ENCODE assay signal across 16 mouse cellular contexts in the genomic region with DNA sequence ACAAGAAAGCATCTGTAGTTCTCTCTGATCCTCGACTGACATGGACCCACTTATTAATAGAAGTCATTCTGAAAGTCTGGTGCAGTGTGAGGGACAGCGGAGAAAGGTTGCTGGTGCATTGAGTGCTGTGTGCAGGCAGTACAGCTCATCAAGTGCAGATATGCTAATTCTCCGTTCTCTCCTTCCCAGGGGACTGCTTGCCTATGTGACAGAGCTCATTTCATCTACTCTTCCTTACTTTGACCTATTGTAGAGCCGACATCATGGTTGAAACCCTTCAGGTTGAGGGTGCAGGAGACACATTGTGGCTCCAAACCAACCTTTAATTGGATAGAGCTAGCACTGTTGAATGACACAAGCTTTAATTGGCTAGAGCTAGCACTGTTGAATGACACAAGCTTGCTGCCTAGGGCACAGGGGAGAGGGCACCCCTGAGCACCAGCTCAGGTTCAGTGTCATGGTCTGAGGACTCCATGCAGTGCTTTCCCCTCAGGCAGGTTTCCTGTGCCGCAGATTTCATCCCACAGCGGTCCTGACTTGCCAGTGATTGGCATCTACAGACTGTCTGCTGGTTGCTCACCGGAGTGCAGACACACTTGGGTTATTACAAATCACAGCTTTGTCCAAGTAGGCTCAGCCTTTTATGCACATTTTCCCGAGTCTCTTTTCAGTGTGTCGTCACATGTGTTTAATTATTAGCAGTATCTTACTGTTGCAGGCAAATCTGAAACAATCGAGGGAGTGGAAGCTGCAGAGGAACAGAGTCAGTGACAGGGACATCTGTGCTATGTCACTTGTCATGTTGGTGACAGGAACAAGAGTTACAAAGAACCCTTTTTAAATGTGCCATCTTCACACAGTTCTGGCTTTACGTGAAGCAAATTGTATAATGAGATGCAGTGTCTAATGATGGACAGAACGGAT.
DNase-seq lines count a peak whose midpoint lies in the region; ATAC-seq and TF ChIP-seq lines count a peak whose summit lies in the region.
"Had no signal": no experiment of that assay in that cellular context is flagged by ENCODE, and none has a peak within 500 bp of the region (broad histone marks: within the 10 kb centered on the region; RNA-seq: fewer than 3 reads in every experiment).

No protein-coding gene starts in this region.

- WGBS in embryonic facial prominence, embryonic 14.5 days, result 52% methylated on average over 12 of the region's 12 CpGs
- 74% methylated on average over 12 of the region's 12 CpGs for WGBS in embryonic facial prominence, embryonic 10.5 days
- WGBS in heart, postnatal 0 days, result 39% methylated on average over 12 of the region's 12 CpGs
- 50% methylated on average over 12 of the region's 12 CpGs for WGBS in hindbrain, embryonic 12.5 days
- WGBS in midbrain, embryonic 15.5 days, result 45% methylated on average over 12 of the region's 12 CpGs

- peak; percentile 8 for DNase-seq in embryonic facial prominence, embryonic 14.5 days (ENCODE audit: low spot score)
- no peak for DNase-seq in embryonic facial prominence, embryonic 10.5 days (ENCODE audit: low spot score)
- peak; percentile 20 for DNase-seq in heart, postnatal 0 days (ENCODE audit: low spot score)
- DNase-seq in heart, postnatal 25 days (ENCODE audit: low spot score), result no peak
- no peak for DNase-seq in gastrocnemius, adult 8-10 months (ENCODE audit: low spot score in 2 of 2)
- DNase-seq in c-Kit-positive CD71-positive TER-119-positive erythroid progenitor cells, embryonic 14.5 days (ENCODE audit: low spot score), result no peak
- DNase-seq: adrenal gland, postnatal 14 days; cerebellum, postnatal 10 days; gastrocnemius, adult 2 months; heart, adult 2 months; kidney, adult 11 months; liver; lung, adult 18-20 months had no signal

- H3K27me3 ChIP-seq in embryonic facial prominence, embryonic 14.5 days (replicated peaks; ENCODE audit: control insufficient read depth, insufficient read depth, low read length), result no peaks in the 10 kb centered on the region
- H3K27me3 ChIP-seq in embryonic facial prominence, embryonic 10.5 days (replicated peaks; ENCODE audit: low read depth, poor library complexity, severe bottlenecking), result no peaks in the 10 kb centered on the region
- no peaks in the 10 kb centered on the region for H3K27me3 ChIP-seq in heart, postnatal 0 days (ENCODE audit: control insufficient read depth, insufficient read depth, low read length)
- H3K27me3 ChIP-seq in hindbrain, embryonic 12.5 days, result no peaks in the 10 kb centered on the region
- no peaks in the 10 kb centered on the region for H3K27me3 ChIP-seq in midbrain, embryonic 15.5 days (replicated peaks)

- 0 out of 2 replicates have a peak, but pooled peaks cover 4% of the 10 kb centered on the region for H3K4me1 ChIP-seq in embryonic facial prominence, embryonic 14.5 days (ENCODE audit: control insufficient read depth, insufficient read depth, low read length)
- H3K4me1 ChIP-seq in embryonic facial prominence, embryonic 10.5 days, result peaks cover 9% of the 10 kb centered on the region; the same call in 1 of the 2 replicates
- no peaks in the 10 kb centered on the region for H3K4me1 ChIP-seq in heart, postnatal 0 days (ENCODE audit: control insufficient read depth, insufficient read depth)
- H3K4me1 ChIP-seq in hindbrain, embryonic 12.5 days, result peaks cover 12% of the 10 kb centered on the region
- peaks cover 11% of the 10 kb centered on the region for H3K4me1 ChIP-seq in midbrain, embryonic 15.5 days

- H3K27ac ChIP-seq in embryonic facial prominence, embryonic 14.5 days (replicated peaks; ENCODE audit: low read depth, low read length), result no peak overlapping the region
- H3K27ac ChIP-seq in embryonic facial prominence, embryonic 10.5 days (replicated peaks), result no peak overlapping the region
- H3K27ac ChIP-seq in heart, postnatal 0 days (ENCODE audit: low read depth), result no peak overlapping the region
- H3K27ac ChIP-seq in hindbrain, embryonic 12.5 days, result peak overlapping the region; percentile 46; the same call in 1 of the 2 replicates
- peak overlapping the region; percentile 57; the same call in 1 of the 2 replicates for H3K27ac ChIP-seq in midbrain, embryonic 15.5 days
- H3K27ac ChIP-seq: gastrocnemius, adult 2 months; heart, adult 2 months; macrophage had no signal

- intact Hi-C loops in heart, postnatal 25 days (cut with DNase I), result no loop called here

- H3K36me3 ChIP-seq in embryonic facial prominence, embryonic 14.5 days (ENCODE audit: control insufficient read depth, insufficient read depth, low read length), result no peaks in the 10 kb centered on the region
- H3K36me3 ChIP-seq in embryonic facial prominence, embryonic 10.5 days (replicated peaks), result no peaks in the 10 kb centered on the region; the same call in 1 of the 2 replicates
- H3K36me3 ChIP-seq in heart, postnatal 0 days (replicated peaks; ENCODE audit: control insufficient read depth, insufficient read depth, low read length), result no peaks in the 10 kb centered on the region
- no peaks in the 10 kb centered on the region for H3K36me3 ChIP-seq in hindbrain, embryonic 12.5 days
- no peaks in the 10 kb centered on the region for H3K36me3 ChIP-seq in midbrain, embryonic 15.5 days (replicated peaks)

- H3K9me3 ChIP-seq in embryonic facial prominence, embryonic 14.5 days (ENCODE audit: control insufficient read depth, low read length), result no peaks in the 10 kb centered on the region
- H3K9me3 ChIP-seq in embryonic facial prominence, embryonic 10.5 days, result no peaks in the 10 kb centered on the region
- H3K9me3 ChIP-seq in heart, postnatal 0 days (replicated peaks; ENCODE audit: control insufficient read depth, low read length), result no peaks in the 10 kb centered on the region
- H3K9me3 ChIP-seq in hindbrain, embryonic 12.5 days (replicated peaks), result no peaks in the 10 kb centered on the region
- H3K9me3 ChIP-seq in midbrain, embryonic 15.5 days, result no peaks in the 10 kb centered on the region

- no peak for TF ChIP-seq CTCF in heart, postnatal 0 days (IDR thresholded peaks at IDR 0.05; ENCODE audit: low read depth)

- H3K4me2 ChIP-seq in embryonic facial prominence, embryonic 14.5 days (ENCODE audit: low read depth, low read length), result no peak overlapping the region
- H3K4me2 ChIP-seq in heart, postnatal 0 days (ENCODE audit: low read depth, low read length), result no peak overlapping the region
- no peak overlapping the region for H3K4me2 ChIP-seq in hindbrain, embryonic 12.5 days (replicated peaks)
- no peak overlapping the region for H3K4me2 ChIP-seq in midbrain, embryonic 15.5 days

- no peak overlapping the region for H3K4me3 ChIP-seq in embryonic facial prominence, embryonic 14.5 days (ENCODE audit: low read depth, low read length)
- no peak overlapping the region for H3K4me3 ChIP-seq in embryonic facial prominence, embryonic 10.5 days
- H3K4me3 ChIP-seq in heart, postnatal 0 days (ENCODE audit: low read depth, low read length), result no peak overlapping the region
- no peak overlapping the region for H3K4me3 ChIP-seq in hindbrain, embryonic 12.5 days
- H3K4me3 ChIP-seq in midbrain, embryonic 15.5 days, result no peak overlapping the region
- H3K4me3 ChIP-seq: gastrocnemius, adult 2 months; heart, adult 2 months had no signal

- no peak for TF ChIP-seq EP300 in heart, postnatal 0 days (IDR thresholded peaks at IDR 0.05; ENCODE audit: low read depth)

- no peak overlapping the region for H3K9ac ChIP-seq in embryonic facial prominence, embryonic 14.5 days (ENCODE audit: low read depth, low read length)
- no peak overlapping the region for H3K9ac ChIP-seq in heart, postnatal 0 days (replicated peaks; ENCODE audit: low read depth, low read length)
- H3K9ac ChIP-seq in hindbrain, embryonic 12.5 days, result no peak overlapping the region
- H3K9ac ChIP-seq in midbrain, embryonic 15.5 days, result no peak overlapping the region

- no peak for ATAC-seq in embryonic facial prominence, embryonic 14.5 days (ENCODE audit: low read depth)
- no peak for ATAC-seq in heart, postnatal 0 days (ENCODE audit: insufficient read depth, low read depth)
- peak; percentile 81 for ATAC-seq in hindbrain, embryonic 12.5 days (ENCODE audit: low FRiP score)
- ATAC-seq in midbrain, embryonic 15.5 days (replicated peaks), result peak; percentile 85

Comparison
In these comparisons a context has a peak if more than half of its experiments do, and no peak if none do; other contexts are left out.
1. DNase-seq: peak in embryonic facial prominence, embryonic 14.5 days (single experiment) and heart, postnatal 0 days (single experiment); none in embryonic facial prominence, embryonic 10.5 days (single experiment), heart, postnatal 25 days (single experiment), gastrocnemius, adult 8-10 months (0 of 2) and c-Kit-positive CD71-positive TER-119-positive erythroid progenitor cells, embryonic 14.5 days (single experiment).
2. ATAC-seq: peak in hindbrain, embryonic 12.5 days (single experiment) and midbrain, embryonic 15.5 days (single experiment); none in embryonic facial prominence, embryonic 14.5 days (single experiment) and heart, postnatal 0 days (single experiment).
3. H3K27ac ChIP-seq: peak in hindbrain, embryonic 12.5 days (single experiment) and midbrain, embryonic 15.5 days (single experiment); none in embryonic facial prominence, embryonic 14.5 days (single experiment), embryonic facial prominence, embryonic 10.5 days (single experiment) and heart, postnatal 0 days (single experiment).